Mouse (Mus musculus) heart, postnatal 0 days (tissue): ENCODE results near the gene Zfp82.

Source experiments
- CTCF ChIP-seq: IDR thresholded peaks from 2 replicates; pipeline ENCODE4 v1.5.1; 2016; ENCODE audit warnings: antibody characterized with exemption, control low read depth, low read depth
- EP300 ChIP-seq: IDR thresholded peaks from 2 replicates; pipeline ENCODE4 v1.6.1; 2016; ENCODE audit warnings: antibody characterized with exemption, low read depth

DNA sequence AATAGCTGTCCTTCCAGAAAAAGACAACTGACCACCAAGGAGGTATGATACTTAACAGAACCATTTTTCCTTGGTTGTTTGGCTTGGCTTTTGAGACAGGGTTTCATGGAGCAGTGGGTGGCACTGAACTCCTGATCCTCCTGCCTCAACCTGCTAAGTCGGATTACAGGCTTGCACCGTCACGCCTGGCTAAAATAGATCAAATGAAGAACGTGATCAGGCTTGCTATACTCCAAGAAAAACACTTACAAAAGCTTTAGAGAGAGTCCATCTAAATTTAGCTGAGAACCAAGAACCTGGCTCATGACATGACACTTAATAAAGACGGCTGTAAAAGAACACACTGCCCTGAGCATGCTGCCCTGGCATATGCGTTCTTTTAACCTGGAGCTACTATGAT, 12.4 kb downstream of the Zfp82 start:
- no peak for TF ChIP-seq EP300
- no peak for TF ChIP-seq CTCF
